ENCODE assay signal across 8 mouse cellular contexts in the genomic region with DNA sequence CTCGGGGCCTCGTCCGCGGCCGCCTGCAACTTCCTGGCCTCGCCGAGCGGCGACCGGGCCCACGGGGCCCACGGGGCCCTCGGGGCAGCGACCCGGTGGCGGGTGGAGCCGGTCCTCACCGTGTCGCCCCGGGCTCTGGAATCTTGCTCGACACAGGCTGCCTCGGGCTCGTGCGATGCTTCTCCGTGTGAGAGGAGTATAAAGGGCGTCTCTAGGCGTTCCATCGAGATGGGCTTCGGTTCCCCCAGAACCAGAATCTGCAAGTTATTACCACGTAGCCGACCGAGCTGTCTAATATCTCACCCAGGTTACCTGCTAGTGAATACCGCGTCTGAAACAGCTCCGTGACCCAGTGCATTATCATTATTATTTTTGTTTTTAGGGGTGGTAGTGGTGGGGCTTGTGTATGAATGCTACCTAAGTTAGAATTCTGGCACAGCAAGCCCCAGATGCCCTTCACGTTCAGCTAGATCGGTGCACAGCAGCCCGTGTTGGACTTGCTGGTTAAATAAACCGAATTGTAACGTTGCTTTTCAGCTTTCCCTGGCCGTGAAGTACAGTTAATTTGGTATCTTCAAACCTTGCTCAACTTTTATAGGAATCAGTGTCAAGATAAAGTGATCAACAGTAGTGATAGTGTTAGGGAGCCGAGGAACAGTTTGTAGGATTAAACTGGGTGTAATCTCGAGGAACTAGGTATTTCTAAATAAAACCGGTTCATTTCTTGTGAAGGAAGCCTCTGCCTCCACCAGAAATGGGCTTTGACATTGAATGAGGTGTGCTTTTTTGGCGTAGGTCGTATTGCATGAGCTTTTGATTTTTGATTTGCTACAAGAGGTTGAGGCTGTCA. TPM values are rescaled to one million over a fixed set of nuclear protein-coding genes. Genes with fewer than 3 reads are reported as not detected.
DNase-seq lines count a peak whose midpoint lies in the region; ATAC-seq and TF ChIP-seq lines count a peak whose summit lies in the region.

No protein-coding gene starts in this region.

- H3K9ac ChIP-seq in stomach, postnatal 0 days (ENCODE audit: low read length), result peak overlapping the region; percentile 99

- no peaks in the 10 kb centered on the region for H3K9me3 ChIP-seq in forebrain, embryonic 10.5 days
- no peaks in the 10 kb centered on the region for H3K9me3 ChIP-seq in stomach, postnatal 0 days (ENCODE audit: control insufficient read depth, low read length)

- TF ChIP-seq EP300 in stomach, postnatal 0 days (optimal IDR thresholded peaks at IDR 0.05), result no peak

- no peak for TF ChIP-seq CTCF in stomach, postnatal 0 days (IDR thresholded peaks at IDR 0.05; ENCODE audit: low read depth)

- peaks cover 36% of the 10 kb centered on the region for H3K4me1 ChIP-seq in forebrain, embryonic 10.5 days
- peaks cover 5% of the 10 kb centered on the region; the same call in 1 of the 2 replicates for H3K4me1 ChIP-seq in stomach, postnatal 0 days (replicated peaks; ENCODE audit: control insufficient read depth, insufficient read depth)

- peak overlapping the region; percentile 99 for H3K4me3 ChIP-seq in forebrain, embryonic 10.5 days
- H3K4me3 ChIP-seq in macrophage (ENCODE audit: inconsistent target), result peak overlapping the region; percentile 74
- peak overlapping the region; percentile 99 for H3K4me3 ChIP-seq in stomach, postnatal 0 days (ENCODE audit: low read depth, low read length)

- H3K4me2 ChIP-seq in stomach, postnatal 0 days (replicated peaks; ENCODE audit: low read depth), result peak overlapping the region; percentile 64

- H3K79me2 ChIP-seq in macrophage (ENCODE audit: inconsistent target), result peaks cover 53% of the 10 kb centered on the region

- DNase-seq in adrenal gland, postnatal 25 days, result peak; percentile 40
- DNase-seq in adrenal gland, adult 2 months, result no peak
- peak; percentile 25 to 40 for DNase-seq in right cerebral cortex, adult 2 months (ENCODE audit: low spot score in 2 of 2)
- DNase-seq in right cerebral cortex, postnatal 36 days (ENCODE audit: low spot score in 2 of 2), result no peak
- no peak for DNase-seq in forebrain, embryonic 10.5 days (ENCODE audit: extremely low spot score, low spot score)
- no peak for DNase-seq in stomach, postnatal 0 days (ENCODE audit: low spot score)

- peak; percentile 42 for ATAC-seq in inflammation-experienced regulatory T-cells, adult 6 months
- peak; percentile 35 for ATAC-seq in stomach, postnatal 0 days (ENCODE audit: low FRiP score, low TSS enrichment)

- H3K27ac ChIP-seq in forebrain, embryonic 10.5 days, result peak overlapping the region; percentile 100
- peak overlapping the region; percentile 33; the same call in 1 of the 2 replicates for H3K27ac ChIP-seq in macrophage
- peak overlapping the region; percentile 93 for H3K27ac ChIP-seq in stomach, postnatal 0 days (replicated peaks)

- 2% methylated on average over 46 of the region's 46 CpGs for WGBS in forebrain, embryonic 10.5 days
- under 1% methylated on average over 36 of the region's 46 CpGs for WGBS in macrophage (ENCODE audit: missing documents)
- under 1% methylated on average over 44 of the region's 46 CpGs for WGBS in stomach, postnatal 0 days

- peaks cover 30% of the 10 kb centered on the region for H3K36me3 ChIP-seq in forebrain, embryonic 10.5 days (replicated peaks)
- H3K36me3 ChIP-seq in macrophage (ENCODE audit: inconsistent target), result peaks cover 2% of the 10 kb centered on the region; the same call in 1 of the 2 replicates
- no peaks in the 10 kb centered on the region for H3K36me3 ChIP-seq in stomach, postnatal 0 days (ENCODE audit: control insufficient read depth, insufficient read depth, low read length)

- H3K27me3 ChIP-seq in forebrain, embryonic 10.5 days (ENCODE audit: poor library complexity, severe bottlenecking), result peaks cover 16% of the 10 kb centered on the region; the same call in 1 of the 2 replicates
- no peaks in the 10 kb centered on the region for H3K27me3 ChIP-seq in stomach, postnatal 0 days (ENCODE audit: control insufficient read depth, insufficient read depth, low read length)

RNA-seq across cellular contexts. Expression of gene Zfp326, which starts 0.8 kb away (rescaled TPM):
- 28.6 and 32.1 TPM in 2 replicates for total RNA-seq in adrenal gland, postnatal 25 days (2021)
- total RNA-seq in adrenal gland, adult 2 months (2021), result 10 to 100 TPM; 20.6 to 25.6 TPM
- polyA plus RNA-seq in adrenal gland, adult 2 months (2012; rRNA removed), result 6.3 TPM in 2 replicates
- 55.9 and 61.1 TPM in 2 replicates for polyA plus RNA-seq in forebrain, embryonic 10.5 days (2016; fragmentation: Nextera tagmentation; extraction: Ambion mirVana)
- 10 to 100 TPM; 13.0 to 23.1 (median 15.0) TPM for polyA plus RNA-seq in inflammation-experienced regulatory T-cells, adult 6 months (2017; shearing (Covaris generic))
- 100 to 1,000 TPM in 13 of 26 experiments, 10 to 100 TPM in 13; 58.0 to 159 (median 101) TPM for total RNA-seq in macrophage (2018; cell fraction: chromatin; rRNA removed)
- total RNA-seq in macrophage (2018; cell fraction: cytosol; rRNA removed), result 10 to 100 TPM in 16 of 26 experiments, 1 to 10 TPM in 10; 6.9 to 20.4 (median 11.7) TPM
- total RNA-seq in macrophage (2018; cell fraction: nucleus; rRNA removed), result 100 to 1,000 TPM in 1 of 26 experiments, 10 to 100 TPM in 25; 24.1 to 120 (median 52.0) TPM
- 16.8 to 32.4 TPM (median 22.3 TPM) in 3 replicates for polyA plus RNA-seq in macrophage (2018)
- 15.0 and 17.7 TPM in 2 replicates for polyA plus RNA-seq in stomach, postnatal 0 days (2015; fragmentation: Nextera tagmentation; extraction: Ambion mirVana)

Comparison
In these comparisons a context has a peak if more than half of its experiments do, and no peak if none do; other contexts are left out.
1. DNase-seq: peak in adrenal gland, postnatal 25 days (single experiment) and right cerebral cortex, adult 2 months (2 of 2); none in adrenal gland, adult 2 months (single experiment), right cerebral cortex, postnatal 36 days (0 of 2), forebrain, embryonic 10.5 days (single experiment) and stomach, postnatal 0 days (single experiment).
2. H3K27ac ChIP-seq: peak in every context shown above with its lines; median percentile 100 in forebrain, embryonic 10.5 days; 93 in stomach, postnatal 0 days; 33 in macrophage.
3. Peak in every context shown above with its lines, with median percentiles within 50 percentile points of each other: H3K4me3 ChIP-seq.